Mouse (Mus musculus) cerebellum, adult 9-10 months (tissue): ENCODE measurements around the gene Kif26b.

Experiments
- DNase-seq: peaks from one replicate; pipeline ENCODE4 v3.0.0; 2022

Gene Kif26b

GRCm38 (mm10) chr1:178728256-178728655 is 199.3 kb downstream of the Kif26b start:
- DNase-seq: no peak

- peak; percentile 61 for DNase-seq
These were observed 201.3 kb downstream of the Kif26b start for GRCm38 (mm10) chr1:178730271-178730670.

GRCm38 (mm10) chr1:178733035-178733434 is 204.1 kb downstream of the Kif26b start:
- no peak for DNase-seq

DNA sequence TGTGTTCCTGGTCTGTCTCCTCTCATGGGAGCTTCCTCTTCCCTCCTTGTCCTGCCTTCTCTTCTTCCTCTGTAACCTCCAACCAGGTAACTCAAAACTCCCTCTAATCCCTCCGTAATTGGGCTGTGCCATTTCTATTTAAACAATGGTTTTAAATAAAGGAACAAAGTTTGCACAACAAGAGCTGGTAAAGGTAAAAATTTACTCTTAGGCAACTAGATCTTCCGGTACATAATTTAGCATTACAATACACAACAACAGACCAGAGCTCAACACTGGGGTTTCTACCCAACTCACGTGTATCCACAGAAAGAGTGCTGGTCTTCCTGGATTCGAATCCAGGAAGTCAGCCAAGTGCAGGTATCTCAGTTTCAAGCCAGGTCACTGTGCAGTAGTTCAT is 205.7 kb downstream of the Kif26b start:
- no peak for DNase-seq

DNA sequence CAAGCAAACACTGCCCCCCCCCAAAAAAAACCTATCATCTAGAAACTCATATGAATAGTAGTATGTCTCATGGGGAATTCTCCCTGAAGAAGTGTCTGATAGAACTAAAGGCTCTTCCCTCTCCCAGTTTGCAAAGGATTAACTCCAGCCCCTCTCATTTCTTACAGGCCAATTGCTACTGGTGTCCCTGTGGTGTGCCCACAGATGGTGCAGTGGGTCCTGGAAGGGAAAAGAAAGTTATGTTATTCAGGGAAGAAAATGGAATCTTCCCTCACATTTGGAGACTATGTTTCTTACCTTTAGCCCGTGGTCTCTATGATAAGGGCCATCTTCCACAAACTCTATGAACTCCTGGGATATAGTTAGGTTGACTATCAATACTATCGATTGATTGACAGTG is 208.0 kb downstream of the Kif26b start:
- peak; percentile 52 for DNase-seq

GRCm38 (mm10) chr1:178743820-178744219 is 214.9 kb downstream of the Kif26b start:
- DNase-seq: no peak

GRCm38 (mm10) chr1:178744526-178744925 is 215.6 kb downstream of the Kif26b start:
- DNase-seq: peak; percentile 84

- no peak for DNase-seq
These were observed 216.0 kb downstream of the Kif26b start for GRCm38 (mm10) chr1:178744961-178745360.

DNA sequence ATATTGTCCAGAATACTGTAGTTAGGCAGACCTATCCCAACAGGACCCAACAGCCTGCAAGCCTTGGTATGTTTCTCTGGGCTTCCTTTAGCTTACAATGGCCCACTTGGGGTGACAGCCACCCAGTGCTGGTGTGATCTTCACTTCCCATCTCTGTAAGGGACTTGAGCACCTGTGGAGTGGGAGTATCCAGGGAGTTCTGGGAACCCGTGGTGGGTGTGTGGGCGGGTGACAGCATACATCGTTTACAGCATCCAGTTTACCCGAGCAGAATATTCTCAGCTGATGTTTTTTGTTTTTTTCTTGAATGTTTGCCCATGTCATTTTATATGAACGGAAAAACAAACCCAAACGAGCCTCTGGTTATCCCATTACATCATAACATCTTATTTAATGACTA is 216.5 kb downstream of the Kif26b start:
- DNase-seq: no peak

- peak; percentile 91 for DNase-seq
These were observed 218.6 kb downstream of the Kif26b start for GRCm38 (mm10) chr1:178747279-178748221.

GRCm38 (mm10) chr1:178748222-178748600 is 219.3 kb downstream of the Kif26b start:
- DNase-seq: no peak

DNA sequence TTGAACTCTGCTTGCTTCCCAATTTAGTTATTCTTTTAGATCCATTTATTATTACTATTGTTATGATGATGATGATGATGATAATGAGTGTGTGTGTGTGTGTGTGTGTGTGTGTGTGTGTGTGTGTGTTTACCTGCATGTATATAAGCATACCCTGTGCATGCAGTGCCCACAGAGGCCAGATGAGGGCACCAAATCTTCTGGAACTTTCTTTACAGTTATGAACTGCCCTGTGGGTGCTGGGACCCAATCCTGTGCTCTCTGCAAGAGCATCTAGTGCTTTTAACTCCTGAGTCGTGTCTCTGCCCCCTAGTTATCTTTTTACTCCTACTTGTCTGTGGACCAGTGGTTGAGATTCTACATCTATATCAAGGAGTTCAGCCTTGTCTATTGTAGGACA is 219.7 kb downstream of the Kif26b start:
- peak; percentile 65 for DNase-seq

DNA sequence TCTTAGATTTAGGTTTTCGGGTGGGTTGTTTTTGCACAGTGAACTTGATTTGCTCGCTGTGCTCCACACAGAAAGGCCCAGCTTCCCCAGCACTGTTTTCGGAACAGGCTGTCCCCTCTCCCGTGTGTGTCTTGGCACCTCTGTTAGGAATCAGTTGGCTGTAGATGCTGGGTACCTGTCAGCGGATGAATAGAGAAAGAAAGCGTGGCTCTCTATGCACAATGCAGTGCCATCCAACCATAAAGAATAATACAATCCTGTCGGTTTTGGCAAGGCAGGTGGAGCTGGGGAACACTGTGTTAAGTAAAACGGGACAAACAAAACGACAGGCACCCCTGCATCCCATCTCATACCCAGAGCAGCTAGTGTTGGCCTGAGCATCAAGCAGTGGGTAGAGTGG is 220.9 kb downstream of the Kif26b start:
- DNase-seq: peak; percentile 84

DNA sequence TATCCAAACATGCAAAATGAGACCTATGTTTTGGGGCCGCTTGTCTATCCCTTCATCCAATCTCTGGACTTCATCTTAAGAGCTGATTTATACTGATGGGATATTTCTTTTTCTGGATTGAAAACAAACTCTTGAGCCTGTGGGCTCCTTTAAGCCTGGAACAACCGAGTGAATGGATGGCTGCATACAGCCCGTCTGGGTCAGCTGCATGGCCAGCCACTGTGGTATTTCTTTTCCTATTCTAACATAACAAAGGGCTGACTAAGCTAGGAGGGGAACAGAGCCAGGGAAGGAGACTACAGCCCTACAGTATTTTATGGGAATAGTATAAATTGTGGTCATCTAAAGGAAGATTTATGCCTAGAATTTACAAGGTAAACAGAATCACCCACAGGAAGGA is 229.5 kb downstream of the Kif26b start:
- DNase-seq: no peak

DNA sequence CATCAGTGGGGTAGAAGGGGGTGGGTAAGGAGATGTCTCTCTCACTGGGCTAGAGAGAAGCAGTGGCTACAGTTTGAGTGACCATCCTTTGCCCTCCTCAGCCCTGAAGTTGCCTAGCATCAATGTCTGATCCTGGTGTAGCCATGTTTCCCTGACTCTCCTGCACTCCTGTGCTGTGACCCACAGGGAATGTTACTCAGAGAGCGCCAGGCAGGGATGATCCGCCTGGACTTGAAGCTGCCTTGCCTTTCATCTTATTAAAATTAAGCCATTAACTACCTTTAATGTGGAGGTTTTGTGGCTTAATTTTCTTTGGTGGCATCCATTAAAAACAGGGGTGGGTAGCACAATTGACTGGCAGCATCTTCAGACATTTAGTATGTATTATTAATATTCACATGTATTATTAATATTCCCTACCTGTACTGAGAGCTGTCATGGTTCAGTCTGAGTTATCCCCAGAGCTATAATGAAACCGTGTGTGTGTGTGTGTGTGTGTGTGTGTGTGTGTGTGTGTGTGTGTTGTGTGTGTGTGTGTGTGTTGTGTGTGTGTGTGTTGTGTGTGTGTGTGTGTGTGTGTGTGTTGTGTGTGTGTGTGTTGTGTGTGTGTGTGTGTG is 233.3 kb downstream of the Kif26b start:
- DNase-seq: no peak

DNA sequence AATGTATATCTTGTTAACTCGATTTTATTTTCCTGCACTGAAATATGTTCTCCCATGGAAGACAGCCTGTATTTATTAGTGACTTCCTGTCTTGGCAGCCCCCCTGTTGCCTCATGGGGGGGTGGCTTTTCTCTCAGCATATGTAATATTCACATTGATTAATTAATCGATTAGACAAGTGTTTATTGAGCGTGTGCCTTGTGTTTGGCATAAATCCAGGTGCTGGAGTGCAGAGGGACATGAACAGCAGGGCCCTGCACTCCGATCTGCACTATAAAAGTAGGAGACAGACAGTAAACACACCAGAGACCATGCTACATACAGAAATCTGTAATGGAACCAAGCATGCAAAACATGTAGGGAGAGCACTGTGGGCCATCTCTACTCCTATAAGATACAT is 236.0 kb downstream of the Kif26b start:
- no peak for DNase-seq

DNA sequence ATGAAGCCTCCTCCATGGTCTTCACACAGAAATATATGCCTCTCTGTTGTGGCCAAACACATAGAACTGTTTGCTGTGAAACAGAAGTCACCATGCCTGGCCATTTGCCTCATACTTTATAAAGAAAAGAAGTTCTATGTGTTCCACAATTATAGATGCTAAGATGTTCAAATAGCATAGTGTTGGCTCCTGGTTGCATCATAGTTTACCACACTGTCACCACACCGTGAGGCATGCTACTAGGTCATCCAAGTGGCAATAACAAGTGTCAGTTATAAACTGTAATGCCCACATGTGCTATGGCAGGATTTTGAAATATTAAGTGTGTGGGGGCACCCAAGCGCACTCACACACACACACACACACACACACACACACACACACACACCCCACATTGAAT is 236.7 kb downstream of the Kif26b start:
- DNase-seq: no peak

- DNase-seq: no peak
These were observed 240.1 kb downstream of the Kif26b start for GRCm38 (mm10) chr1:178768976-178769375.

- DNase-seq: no peak
These were observed 241.1 kb downstream of the Kif26b start for GRCm38 (mm10) chr1:178769988-178770387.

DNA sequence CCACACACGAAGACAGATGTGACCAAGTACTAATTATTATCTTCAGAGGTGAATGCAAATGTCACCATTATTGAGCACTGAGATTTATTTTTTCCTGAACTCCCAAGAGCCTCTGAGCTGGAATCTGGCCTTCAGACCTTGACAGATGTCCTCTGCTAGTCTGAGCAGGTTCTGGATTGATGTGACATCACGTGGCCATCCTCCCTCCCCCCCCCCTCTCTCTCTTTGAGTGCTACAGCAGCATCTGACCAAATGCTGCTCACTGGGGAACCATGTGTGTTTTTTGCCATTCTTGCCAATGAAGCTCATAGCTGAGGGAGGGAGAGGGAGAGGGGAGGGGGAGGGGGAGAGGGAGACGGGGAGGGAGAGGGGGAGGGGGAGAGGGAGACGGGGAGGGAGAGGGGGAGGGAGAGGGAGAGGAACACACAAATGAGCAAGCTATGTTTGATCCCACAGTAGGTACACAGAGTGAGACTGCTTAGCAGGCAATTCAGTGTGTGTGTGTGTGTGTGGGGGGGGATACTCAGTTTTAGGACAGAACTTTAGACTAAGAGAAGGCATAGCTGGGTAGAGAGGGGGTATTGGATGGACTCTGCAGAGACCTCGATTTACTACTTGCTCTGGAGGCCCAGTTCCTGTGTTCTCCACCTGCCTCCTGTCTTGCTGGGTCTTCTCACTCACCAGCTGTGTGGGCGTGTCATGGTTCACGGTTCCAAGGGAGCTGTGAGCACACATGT is 241.9 kb downstream of the Kif26b start:
- DNase-seq: no peak

DNA sequence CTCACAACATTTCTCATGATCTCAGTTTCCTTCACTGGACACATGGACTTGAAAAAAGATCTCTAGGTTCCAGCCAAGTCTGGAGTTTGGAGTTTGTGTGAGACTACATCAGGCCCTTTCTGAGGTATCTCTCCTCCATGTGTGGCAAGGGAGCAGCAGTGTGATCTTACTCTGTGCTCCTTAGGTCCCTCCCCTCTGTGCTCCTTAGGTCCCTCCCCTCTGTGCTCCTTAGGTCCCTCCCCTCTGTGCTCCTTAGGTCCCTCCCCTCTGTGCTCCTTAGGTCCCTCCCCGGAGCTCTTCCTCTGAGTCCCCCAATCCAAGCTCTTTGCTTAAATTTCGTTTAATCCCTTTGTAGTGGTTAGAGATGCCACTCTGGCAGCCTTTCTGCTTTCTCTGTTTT is 250.8 kb downstream of the Kif26b start:
- DNase-seq: no peak

GRCm38 (mm10) chr1:178784043-178784442 is 255.1 kb downstream of the Kif26b start:
- DNase-seq: no peak

GRCm38 (mm10) chr1:178791266-178791665 is 262.3 kb downstream of the Kif26b start:
- DNase-seq: no peak

DNA sequence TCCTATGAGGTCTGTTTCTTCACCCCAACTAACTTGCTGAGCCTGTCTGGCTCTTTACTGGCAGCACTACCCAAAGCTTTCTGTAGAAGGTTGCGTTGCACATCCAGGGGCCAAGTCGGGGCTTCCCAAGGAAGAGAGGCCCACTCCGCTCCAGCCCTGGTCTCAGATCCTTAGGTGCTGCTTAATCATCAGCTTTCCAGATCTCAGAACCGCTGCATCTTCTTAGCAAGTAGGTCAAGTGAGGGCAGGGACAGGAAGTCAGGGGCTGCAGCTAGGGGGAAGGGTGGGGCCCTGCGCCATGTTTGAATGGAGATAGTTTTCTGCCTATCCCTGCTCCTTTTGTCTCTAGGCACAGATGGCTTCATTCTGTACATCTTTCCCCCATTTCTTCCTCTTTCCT is 263.8 kb downstream of the Kif26b start:
- DNase-seq: no peak
